Mouse (Mus musculus): ENCODE data around the gene Pml. TPM values are rescaled to one million over a fixed set of nuclear protein-coding genes. Genes with fewer than 3 reads are reported as not detected.
"Not testable (repeated sequence)": the region's sequence is repeated elsewhere in the genome, so short reads cannot be mapped to it uniquely, and the experiment has no call there.

Pml gene
- polyA plus RNA-seq, 1 experiment from 2014 or later: 26.7 TPM

- Histone ChIP-seq H3K27ac (ENCODE audit: low read length) (no peak overlapping the region), H3K4me2 (replicated peaks; ENCODE audit: low read depth, low read length) (no peak overlapping the region), H3K4me3 (ENCODE audit: low read length) (no peak overlapping the region), H3K36me3 (ENCODE audit: insufficient read depth, low read length) (peaks cover 22% of the 10 kb centered on the region), H3K9ac (replicated peaks; ENCODE audit: low read length) (no peak overlapping the region), H3K27me3 (ENCODE audit: insufficient read depth, low read length) (no peaks in the 10 kb centered on the region), H3K9me3 (ENCODE audit: low read length) (no peaks in the 10 kb centered on the region), H3K4me1 (ENCODE audit: insufficient read depth, low read length) (peaks cover 5% of the 10 kb centered on the region)
- ATAC-seq (ENCODE audit: low FRiP score, low TSS enrichment): no peak
- 87% methylated on average over 10 of the region's 10 CpGs for WGBS
These were observed 6.4 kb upstream of the Pml start for GRCm38 (mm10) chr9:58255704-58256685.

- Histone ChIP-seq H3K9me3 (ENCODE audit: low read length) (no peaks in the 10 kb centered on the region), H3K4me2 (replicated peaks; ENCODE audit: low read depth, low read length) (no peak overlapping the region), H3K27me3 (ENCODE audit: insufficient read depth, low read length) (no peaks in the 10 kb centered on the region), H3K9ac (replicated peaks; ENCODE audit: low read length) (no peak overlapping the region), H3K36me3 (ENCODE audit: insufficient read depth, low read length) (peaks cover 19% of the 10 kb centered on the region), H3K4me1 (ENCODE audit: insufficient read depth, low read length) (peaks cover 8% of the 10 kb centered on the region), H3K27ac (ENCODE audit: low read length) (no peak overlapping the region), H3K4me3 (ENCODE audit: low read length) (no peak overlapping the region)
- WGBS: 37% methylated on average over 2 of the region's 2 CpGs
- ATAC-seq (ENCODE audit: low FRiP score, low TSS enrichment): no peak
These were observed 5.5 kb upstream of the Pml start for GRCm38 (mm10) chr9:58255105-58255504.

GRCm38 (mm10) chr9:58253805-58254122 lies 4.2 kb upstream of the Pml start:
- Histone ChIP-seq H3K4me3 (ENCODE audit: low read length) (peak overlapping the region; percentile 82), H3K27ac (ENCODE audit: low read length) (peak overlapping the region; percentile 76), H3K4me1 (ENCODE audit: insufficient read depth, low read length) (peaks cover 13% of the 10 kb centered on the region), H3K9ac (replicated peaks; ENCODE audit: low read length) (peak overlapping the region; percentile 86), H3K4me2 (replicated peaks; ENCODE audit: low read depth, low read length) (peak overlapping the region; percentile 89), H3K36me3 (ENCODE audit: insufficient read depth, low read length) (peaks cover 16% of the 10 kb centered on the region)
- not testable (repeated sequence) for H3K27me3 ChIP-seq (ENCODE audit: insufficient read depth, low read length); H3K9me3 ChIP-seq (ENCODE audit: low read length); ATAC-seq (ENCODE audit: low FRiP score, low TSS enrichment)
- 56% methylated on average over 5 of the region's 5 CpGs for WGBS

GRCm38 (mm10) chr9:58253033-58253804 lies 3.6 kb upstream of the Pml start, which contains the start of gene Stoml1:
Stoml1 (plus strand) TSS chr9:58253164.
- no peaks in the 10 kb centered on the region for H3K9me3 ChIP-seq (ENCODE audit: low read length)
- under 1% methylated on average over 31 of the region's 31 CpGs for WGBS
- H3K4me2 ChIP-seq (replicated peaks; ENCODE audit: low read depth, low read length): peak within 1 kb of the TSS; percentile 89
- H3K4me1 ChIP-seq (ENCODE audit: insufficient read depth, low read length): peaks cover 18% of the 10 kb centered on the region
- H3K27me3 ChIP-seq (ENCODE audit: insufficient read depth, low read length): no peaks in the 10 kb centered on the region
- H3K4me3 ChIP-seq (ENCODE audit: low read length): peak within 1 kb of the TSS; percentile 82
- ATAC-seq (ENCODE audit: low FRiP score, low TSS enrichment): peak; percentile 96
- peaks cover 16% of the 10 kb centered on the region for H3K36me3 ChIP-seq (ENCODE audit: insufficient read depth, low read length)
- H3K9ac ChIP-seq (replicated peaks; ENCODE audit: low read length): peak within 1 kb of the TSS; percentile 86
- H3K27ac ChIP-seq (ENCODE audit: low read length): peak within 1 kb of the TSS; percentile 76

GRCm38 (mm10) chr9:58250730-58251129 lies 1.1 kb upstream of the Pml start:
- not testable (repeated sequence) for H3K9me3 ChIP-seq (ENCODE audit: low read length); H3K4me2 ChIP-seq (replicated peaks; ENCODE audit: low read depth, low read length); H3K9ac ChIP-seq (replicated peaks; ENCODE audit: low read length); H3K4me3 ChIP-seq (ENCODE audit: low read length); H3K27me3 ChIP-seq (ENCODE audit: insufficient read depth, low read length); H3K36me3 ChIP-seq (ENCODE audit: insufficient read depth, low read length); ATAC-seq (ENCODE audit: low FRiP score, low TSS enrichment)
- Histone ChIP-seq H3K4me1 (ENCODE audit: insufficient read depth, low read length) (peaks cover 40% of the 10 kb centered on the region), H3K27ac (ENCODE audit: low read length) (peak overlapping the region; percentile 92; the same call in 1 of the 2 replicates)
- 93% methylated on average over 1 of the region's 1 CpGs for WGBS

GRCm38 (mm10) chr9:58250322-58250721 lies 736 bp upstream of the Pml start:
- H3K27ac ChIP-seq (ENCODE audit: low read length): peak overlapping the region; percentile 92
- no peaks in the 10 kb centered on the region for H3K36me3 ChIP-seq (ENCODE audit: insufficient read depth, low read length)
- WGBS: 74% methylated on average over 8 of the region's 8 CpGs
- ATAC-seq (ENCODE audit: low FRiP score, low TSS enrichment): no peak
- H3K9ac ChIP-seq (replicated peaks; ENCODE audit: low read length): peak overlapping the region; percentile 84
- peaks cover 40% of the 10 kb centered on the region for H3K4me1 ChIP-seq (ENCODE audit: insufficient read depth, low read length)
- peak overlapping the region; percentile 88 for H3K4me2 ChIP-seq (replicated peaks; ENCODE audit: low read depth, low read length)
- H3K27me3 ChIP-seq (ENCODE audit: insufficient read depth, low read length): no peaks in the 10 kb centered on the region
- no peaks in the 10 kb centered on the region for H3K9me3 ChIP-seq (ENCODE audit: low read length)
- no peak overlapping the region for H3K4me3 ChIP-seq (ENCODE audit: low read length)

- Histone ChIP-seq H3K9me3 (ENCODE audit: low read length) (no peaks in the 10 kb centered on the region), H3K9ac (replicated peaks; ENCODE audit: low read length) (peak overlapping the region; percentile 84), H3K4me2 (replicated peaks; ENCODE audit: low read depth, low read length) (peak overlapping the region; percentile 88), H3K4me3 (ENCODE audit: low read length) (peak overlapping the region; percentile 74), H3K27me3 (ENCODE audit: insufficient read depth, low read length) (no peaks in the 10 kb centered on the region), H3K4me1 (ENCODE audit: insufficient read depth, low read length) (peaks cover 42% of the 10 kb centered on the region), H3K27ac (ENCODE audit: low read length) (peak overlapping the region; percentile 92), H3K36me3 (ENCODE audit: insufficient read depth, low read length) (0 out of 2 replicates have a peak, but pooled peaks cover under 1% of the 10 kb centered on the region)
- ATAC-seq (ENCODE audit: low FRiP score, low TSS enrichment): no peak
- WGBS: 26% methylated on average over 7 of the region's 7 CpGs
These were observed 706 bp downstream of the Pml start for GRCm38 (mm10) chr9:58248746-58249413.

- peak overlapping the region; percentile 84 for H3K27ac ChIP-seq (ENCODE audit: low read length)
- peak overlapping the region; percentile 37 for H3K4me3 ChIP-seq (ENCODE audit: low read length)
- H3K9me3 ChIP-seq (ENCODE audit: low read length): no peaks in the 10 kb centered on the region
- WGBS: 8% methylated on average over 25 of the region's 25 CpGs
- peaks cover 47% of the 10 kb centered on the region for H3K4me1 ChIP-seq (ENCODE audit: insufficient read depth, low read length)
- H3K9ac ChIP-seq (replicated peaks; ENCODE audit: low read length): peak overlapping the region; percentile 70
- peaks cover 5% of the 10 kb centered on the region; the same call in 1 of the 2 replicates for H3K36me3 ChIP-seq (ENCODE audit: insufficient read depth, low read length)
- peak; percentile 75 for ATAC-seq (ENCODE audit: low FRiP score, low TSS enrichment)
- peak overlapping the region; percentile 88 for H3K4me2 ChIP-seq (replicated peaks; ENCODE audit: low read depth, low read length)
- no peaks in the 10 kb centered on the region for H3K27me3 ChIP-seq (ENCODE audit: insufficient read depth, low read length)
These were observed 2.4 kb downstream of the Pml start for GRCm38 (mm10) chr9:58247064-58247759.

- no peak overlapping the region for H3K4me2 ChIP-seq (replicated peaks; ENCODE audit: low read depth, low read length)
- H3K9me3 ChIP-seq (ENCODE audit: low read length): no peaks in the 10 kb centered on the region
- no peak for ATAC-seq (ENCODE audit: low FRiP score, low TSS enrichment)
- 43% methylated on average over 4 of the region's 4 CpGs for WGBS
- H3K9ac ChIP-seq (replicated peaks; ENCODE audit: low read length): no peak overlapping the region
- no peak overlapping the region for H3K4me3 ChIP-seq (ENCODE audit: low read length)
- H3K4me1 ChIP-seq (ENCODE audit: insufficient read depth, low read length): peaks cover 47% of the 10 kb centered on the region
- H3K36me3 ChIP-seq (ENCODE audit: insufficient read depth, low read length): peaks cover 5% of the 10 kb centered on the region; the same call in 1 of the 2 replicates
- H3K27me3 ChIP-seq (ENCODE audit: insufficient read depth, low read length): no peaks in the 10 kb centered on the region
- H3K27ac ChIP-seq (ENCODE audit: low read length): no peak overlapping the region
These were observed 3.4 kb downstream of the Pml start for GRCm38 (mm10) chr9:58246083-58246591.
